ENCODE assay signal across 21 mouse cellular contexts in genomic region chr6:108551725-108552620, GRCm38 (mm10).
"Had no signal": no experiment of that assay in that cellular context is flagged by ENCODE, and none has a peak within 500 bp of the region (broad histone marks: within the 10 kb centered on the region; RNA-seq: fewer than 3 reads in every experiment).

No protein-coding gene starts in this region.

- H3K27me3 ChIP-seq: megakaryocyte, embryonic 14.5 days; midbrain, embryonic 13.5 days; neural tube, embryonic 13.5 days had no signal

- DNase-seq: kidney, adult 9 months; kidney, postnatal 14 days; layer of hippocampus, adult 9-11 months; liver, postnatal 0 days; lung, embryonic 14.5 days; retina, postnatal 1 day; right cerebral cortex, postnatal 25 days; thymus, adult 2 months; thymus, postnatal 14 days; thymus, postnatal 4 days had no signal

- H3K9ac ChIP-seq: liver, embryonic 14.5 days; liver, postnatal 0 days; lung, embryonic 14.5 days; midbrain, embryonic 13.5 days; neural tube, embryonic 13.5 days had no signal

- H3K4me1 ChIP-seq: midbrain, embryonic 10.5 days; midbrain, embryonic 13.5 days; neural tube, embryonic 13.5 days had no signal

- H3K27ac ChIP-seq: layer of hippocampus, adult 2 months; liver, embryonic 14.5 days; macrophage; midbrain, embryonic 10.5 days; midbrain, embryonic 13.5 days; neural tube, embryonic 13.5 days had no signal

- H3K36me3 ChIP-seq: midbrain, embryonic 10.5 days; midbrain, embryonic 13.5 days; neural tube, embryonic 13.5 days had no signal

- H3K4me3 ChIP-seq: layer of hippocampus, adult 2 months; megakaryocyte, embryonic 14.5 days; midbrain, embryonic 10.5 days; midbrain, embryonic 13.5 days; myocyte; neural tube, embryonic 13.5 days had no signal

- ATAC-seq: liver, postnatal 0 days; lung, postnatal 0 days; midbrain, embryonic 13.5 days; midbrain, embryonic 16.5 days had no signal

- H3K4me2 ChIP-seq: liver, embryonic 11.5 days; lung, embryonic 14.5 days; midbrain, embryonic 13.5 days; neural tube, embryonic 13.5 days had no signal

- H3K9me3 ChIP-seq: megakaryocyte, embryonic 14.5 days; midbrain, embryonic 10.5 days; midbrain, embryonic 13.5 days; neural tube, embryonic 13.5 days had no signal
